Mouse (Mus musculus): ENCODE results near the gene Plac9a. TPM values are rescaled to one million over a fixed set of nuclear protein-coding genes. Genes with fewer than 3 reads are reported as not detected.

The Plac9a gene
- total RNA-seq, 2 experiments from 2014 or later = not detected

DNA sequence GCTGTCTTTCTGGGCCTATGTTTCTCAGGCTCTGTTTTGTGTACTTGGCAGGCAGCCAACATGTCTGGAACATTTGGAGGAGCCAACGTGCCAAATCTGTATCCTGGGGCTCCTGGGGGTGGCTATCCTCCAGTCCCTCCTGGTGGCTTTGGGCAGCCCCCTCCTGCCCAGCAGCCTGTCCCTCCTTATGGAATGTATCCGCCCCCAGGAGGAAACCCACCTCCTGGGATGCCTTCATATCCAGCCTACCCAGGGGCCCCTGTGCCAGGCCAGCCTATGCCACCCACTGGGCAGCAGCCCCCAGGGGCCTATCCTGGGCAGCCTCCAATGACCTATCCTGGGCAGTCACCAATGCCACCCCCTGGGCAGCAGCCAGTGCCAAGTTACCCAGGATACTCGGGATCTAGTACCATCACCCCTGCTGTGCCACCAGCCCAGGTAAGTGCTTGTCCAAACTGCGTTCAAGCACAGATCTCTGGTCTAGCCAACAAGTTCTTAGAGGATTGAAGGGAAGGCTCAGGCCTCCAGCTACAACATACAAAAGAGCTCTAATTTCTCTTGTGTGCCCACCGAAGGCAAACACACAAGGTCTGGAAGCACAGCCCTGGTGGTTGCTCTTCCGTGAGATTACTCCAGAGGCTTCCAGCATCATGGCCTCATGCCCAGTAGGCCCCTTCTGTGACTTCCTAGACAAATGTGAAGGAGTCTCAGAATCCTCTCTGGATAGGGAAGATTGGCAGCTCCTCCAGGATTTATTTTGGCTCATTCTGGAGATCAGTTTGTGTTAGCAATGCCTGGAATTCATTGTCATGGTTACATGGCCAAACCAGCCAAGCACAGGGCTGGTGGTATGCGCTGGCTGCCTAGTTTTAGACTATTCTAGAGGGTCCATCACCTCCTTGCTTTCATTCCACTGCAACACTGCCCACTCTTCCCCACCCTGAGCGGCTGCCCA is 30.2 kb downstream of the Plac9a start:
- peak overlapping the region; percentile 90 for H3K27ac ChIP-seq
- TF ChIP-seq CTCF (conservative IDR thresholded peaks at IDR 0.05) = no peak
- no peak overlapping the region; the same call in 1 of the 2 replicates for H3K4me3 ChIP-seq
- DNase-seq (ENCODE audit: low spot score in 2 of 2) = peak; percentile 50 to 66

DNA sequence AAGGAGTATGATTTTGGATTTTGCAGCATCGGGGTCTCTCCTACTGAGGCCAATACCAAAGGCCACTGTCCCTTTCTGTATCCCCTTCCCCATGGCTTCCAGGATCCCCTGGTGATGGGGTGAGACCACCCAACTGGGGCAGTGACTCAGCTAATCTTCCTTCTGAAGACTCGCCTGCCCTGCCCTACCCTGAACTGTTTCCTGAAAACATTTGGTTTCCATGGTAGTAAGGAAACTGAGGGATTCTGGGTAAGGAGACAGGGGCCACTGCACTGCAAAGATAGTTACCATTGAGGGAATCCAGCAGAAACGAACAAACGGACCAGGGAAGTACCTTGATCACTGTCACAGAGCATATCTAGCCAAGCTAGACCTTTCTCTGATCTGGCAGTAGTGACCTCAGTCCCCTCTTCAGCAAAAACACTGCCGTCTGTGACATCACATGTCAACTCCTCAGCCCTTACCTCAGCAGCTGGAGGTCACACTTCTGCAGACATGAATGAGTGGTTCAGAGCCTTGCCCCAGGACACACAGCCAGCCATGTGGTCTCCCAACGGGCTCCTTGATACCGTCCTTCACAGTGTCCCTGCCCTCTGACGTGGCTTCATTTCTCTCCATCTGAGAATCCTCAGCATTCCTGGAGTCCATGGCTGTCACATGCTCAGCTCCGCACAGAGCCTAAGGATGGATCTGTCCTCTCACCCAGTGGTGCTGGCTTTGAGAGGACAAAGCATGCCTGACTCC is 33.6 kb downstream of the Plac9a start:
- H3K4me3 ChIP-seq = no peak overlapping the region
- H3K27ac ChIP-seq = peak overlapping the region; percentile 69
- DNase-seq (ENCODE audit: low spot score in 2 of 2) = no peak
- no peak for TF ChIP-seq CTCF (conservative IDR thresholded peaks at IDR 0.05)

DNA sequence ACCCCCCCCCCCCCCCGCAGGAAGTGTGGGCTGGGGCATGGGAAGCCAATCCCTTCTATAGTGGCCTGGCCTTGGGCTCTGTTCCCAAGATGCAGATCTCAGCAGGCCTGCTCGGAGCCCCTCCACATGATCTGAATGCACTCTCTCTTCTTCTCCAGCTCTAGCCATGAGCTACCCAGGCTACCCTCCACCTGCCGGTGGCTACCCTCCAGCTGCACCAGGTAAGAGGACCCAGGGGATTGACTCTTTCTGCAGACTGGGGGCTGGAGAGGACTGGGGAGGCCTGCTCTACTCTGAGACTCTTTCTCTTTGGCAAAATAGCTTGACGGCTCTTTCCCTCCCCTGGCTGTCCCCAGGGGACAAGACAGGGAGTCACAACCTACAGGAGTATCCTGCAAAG is 34.2 kb downstream of the Plac9a start:
- no peak for DNase-seq (ENCODE audit: low spot score in 2 of 2)
- no peak for TF ChIP-seq CTCF (conservative IDR thresholded peaks at IDR 0.05)
- Histone ChIP-seq H3K4me3 (no peak overlapping the region), H3K27ac (0 out of 2 replicates have a peak overlapping the region, but pooled peaks have one; percentile 23)

DNA sequence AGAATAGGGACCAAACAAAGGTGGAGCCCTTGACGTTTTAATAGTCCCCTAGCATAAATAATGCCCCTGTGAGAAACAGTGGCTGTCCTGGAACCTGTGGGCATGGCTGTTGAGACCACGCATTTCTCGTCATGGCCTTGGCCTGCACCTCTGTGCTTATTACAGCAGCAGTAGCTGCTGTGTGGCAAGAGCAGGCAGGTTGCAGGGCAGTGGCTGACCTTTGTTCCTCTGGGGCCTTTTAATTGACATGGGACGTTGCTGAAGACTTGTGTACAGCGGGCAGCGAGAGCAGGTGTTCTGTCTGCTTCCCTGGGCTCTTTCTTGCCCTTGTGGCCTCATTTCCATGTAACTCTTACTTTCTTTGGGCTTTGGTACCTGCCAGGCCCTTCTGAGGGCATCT is 35.1 kb downstream of the Plac9a start:
- no peak for DNase-seq (ENCODE audit: low spot score in 2 of 2)
- Histone ChIP-seq H3K27ac (0 out of 2 replicates have a peak overlapping the region, but pooled peaks have one; percentile 36), H3K4me3 (no peak overlapping the region)
- TF ChIP-seq CTCF (conservative IDR thresholded peaks at IDR 0.05) = no peak

DNA sequence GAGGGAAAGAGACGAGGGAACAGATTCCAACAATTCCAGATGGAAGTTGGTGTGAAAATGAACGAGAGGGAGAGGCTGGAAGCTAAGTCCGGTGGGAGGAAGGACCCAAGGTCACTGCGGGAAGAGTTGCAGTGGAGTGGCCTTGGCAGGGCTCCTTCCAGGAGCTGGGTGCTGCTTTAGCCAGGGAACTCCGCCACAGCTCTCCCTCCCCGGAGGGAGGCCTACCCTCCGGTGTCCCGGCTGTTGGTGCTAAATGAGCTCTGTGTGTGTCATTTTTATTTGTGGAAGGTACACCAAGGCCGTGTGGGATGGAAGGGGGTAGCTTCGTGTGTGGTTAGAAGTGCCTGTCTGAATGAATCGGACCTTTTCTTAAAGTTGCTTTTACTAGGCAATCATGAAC is 36.1 kb downstream of the Plac9a start:
- TF ChIP-seq CTCF (conservative IDR thresholded peaks at IDR 0.05) = no peak
- no peak for DNase-seq (ENCODE audit: low spot score in 2 of 2)
- Histone ChIP-seq H3K4me3 (no peak overlapping the region), H3K27ac (peak overlapping the region; percentile 53; the same call in 1 of the 2 replicates)

DNA sequence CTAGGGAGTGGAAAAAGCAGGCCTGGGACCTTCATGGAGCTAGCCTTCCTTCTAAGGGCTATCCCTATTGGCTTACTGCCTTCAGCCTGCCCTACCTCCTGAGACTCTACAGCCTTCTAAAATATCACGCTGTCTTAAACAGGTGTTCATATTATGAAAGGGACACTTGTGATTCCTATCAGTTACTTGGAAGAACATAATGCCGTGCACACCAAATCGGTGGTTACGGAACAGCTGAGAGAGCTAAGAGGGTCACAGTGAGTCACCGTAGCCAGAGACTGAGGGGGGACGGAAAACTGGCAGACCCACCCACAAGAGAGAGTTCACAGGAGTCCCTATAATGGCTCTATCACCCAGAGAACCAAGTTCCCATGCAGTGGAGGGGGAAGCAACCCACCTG is 36.5 kb downstream of the Plac9a start:
- H3K4me3 ChIP-seq = no peak overlapping the region
- H3K27ac ChIP-seq = peak overlapping the region; percentile 53; the same call in 1 of the 2 replicates
- no peak for TF ChIP-seq CTCF (conservative IDR thresholded peaks at IDR 0.05)
- no peak for DNase-seq (ENCODE audit: low spot score in 2 of 2)

DNA sequence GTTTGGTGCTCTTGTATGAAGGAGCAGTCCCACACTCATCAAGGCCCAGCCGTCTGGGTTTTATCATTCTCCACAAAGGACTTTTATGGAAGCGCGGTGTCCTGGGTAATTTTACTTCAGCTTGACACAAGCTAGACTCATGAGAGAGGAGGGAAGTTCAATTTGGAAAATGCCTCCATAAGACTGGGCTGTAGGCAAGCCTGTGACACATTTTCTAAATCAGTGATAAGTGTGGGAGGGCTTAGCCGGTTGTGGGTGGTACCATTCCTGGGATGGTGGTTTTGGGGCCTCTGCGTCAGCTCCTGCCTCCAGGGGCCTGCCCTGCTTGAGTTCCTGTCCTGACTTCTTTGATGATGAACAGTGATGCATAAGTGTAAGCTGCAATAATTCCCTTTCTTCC is 37.6 kb downstream of the Plac9a start:
- TF ChIP-seq CTCF (conservative IDR thresholded peaks at IDR 0.05) = no peak
- H3K4me3 ChIP-seq = no peak overlapping the region
- DNase-seq (ENCODE audit: low spot score in 2 of 2) = no peak
- 0 out of 2 replicates have a peak overlapping the region, but pooled peaks have one; percentile 53 for H3K27ac ChIP-seq

DNA sequence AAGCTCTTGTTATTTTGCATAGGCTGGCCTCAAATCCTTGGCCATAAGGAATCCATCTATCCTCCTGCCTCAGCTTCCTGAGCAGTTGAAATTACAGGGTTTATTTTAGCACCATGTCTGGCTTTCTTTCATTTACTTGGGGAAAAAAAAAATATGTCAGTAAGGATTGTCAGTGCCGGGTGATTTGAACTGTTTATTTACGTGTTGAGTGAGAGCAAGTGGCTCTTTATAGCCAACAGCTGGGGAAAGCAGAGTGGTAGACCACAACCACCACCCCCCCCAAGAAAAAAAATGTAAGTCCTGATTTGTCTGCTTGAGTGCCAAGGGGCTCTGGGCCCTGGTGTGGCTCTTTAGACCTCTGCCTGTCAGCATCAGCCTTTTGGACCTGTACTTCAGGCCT is 39.2 kb downstream of the Plac9a start:
- no peak for DNase-seq (ENCODE audit: low spot score in 2 of 2)
- no peak overlapping the region for H3K27ac ChIP-seq

DNA sequence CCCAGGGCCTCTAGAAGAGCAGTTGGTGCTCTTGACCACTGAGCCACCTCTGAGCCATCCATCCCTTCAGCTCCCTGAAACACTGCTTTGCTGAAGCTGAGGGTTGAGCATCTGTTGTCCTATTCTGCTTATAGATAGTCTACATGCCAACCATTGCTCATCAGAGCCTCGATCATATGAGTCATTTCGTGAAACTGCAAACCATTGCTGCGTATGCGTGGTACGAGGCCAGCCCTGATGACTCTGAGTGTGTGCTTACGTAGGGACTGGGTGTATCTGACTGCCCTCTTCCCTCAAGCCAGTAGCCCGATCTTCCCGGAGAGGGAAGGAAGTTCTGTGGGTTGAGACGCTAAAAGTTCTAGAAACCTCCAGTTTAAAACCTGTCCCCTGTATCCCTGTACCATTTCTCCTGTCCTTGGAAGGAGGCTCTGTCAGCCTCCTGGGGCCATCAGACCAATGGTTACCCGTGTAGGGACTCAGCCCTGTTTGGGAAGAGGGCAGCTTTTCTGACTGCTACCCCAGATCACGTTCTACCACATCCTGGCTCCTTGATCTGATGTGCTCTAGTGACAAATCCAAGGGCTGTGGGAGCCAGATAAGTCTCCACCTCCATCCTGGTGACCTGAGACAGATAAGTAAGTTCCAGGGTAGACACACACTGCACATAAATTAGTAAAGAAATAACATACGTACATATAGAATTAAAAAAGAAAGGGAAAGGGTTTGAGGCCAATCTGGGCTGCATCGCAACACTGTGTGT is 40.9 kb downstream of the Plac9a start:
- no peak for TF ChIP-seq CTCF (conservative IDR thresholded peaks at IDR 0.05)
- DNase-seq (ENCODE audit: low spot score in 2 of 2) = no peak
- peak overlapping the region; percentile 14; the same call in 1 of the 2 replicates for H3K27ac ChIP-seq
- no peak overlapping the region for H3K4me3 ChIP-seq

More for the DNA sequence above, 39.2 kb downstream of the Plac9a start:
- TF ChIP-seq CTCF (conservative IDR thresholded peaks at IDR 0.05) = no peak
- H3K4me3 ChIP-seq = no peak overlapping the region

DNA sequence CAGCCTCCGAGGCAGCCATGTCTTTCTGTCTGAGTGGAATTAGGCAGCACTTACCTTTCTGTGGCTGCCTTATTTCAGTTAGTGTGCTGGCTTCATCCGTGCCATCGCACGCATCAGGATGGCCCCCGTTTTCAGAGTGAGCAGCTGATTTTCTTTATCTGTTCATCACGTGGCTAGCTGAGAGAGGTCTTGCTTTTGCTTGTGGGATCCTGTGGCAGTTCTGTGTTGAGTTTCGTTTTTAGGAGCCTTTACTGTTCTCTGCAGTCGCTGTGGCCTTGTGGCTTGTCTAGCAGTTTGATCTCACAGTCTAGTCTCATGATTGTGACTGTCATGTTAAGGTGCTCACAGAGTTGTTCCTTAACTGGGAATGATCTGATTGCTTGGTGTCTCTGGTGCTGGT is 45.0 kb downstream of the Plac9a start:
- TF ChIP-seq CTCF (conservative IDR thresholded peaks at IDR 0.05) = no peak
- no peak overlapping the region for H3K4me3 ChIP-seq
- DNase-seq (ENCODE audit: low spot score in 2 of 2) = no peak

DNA sequence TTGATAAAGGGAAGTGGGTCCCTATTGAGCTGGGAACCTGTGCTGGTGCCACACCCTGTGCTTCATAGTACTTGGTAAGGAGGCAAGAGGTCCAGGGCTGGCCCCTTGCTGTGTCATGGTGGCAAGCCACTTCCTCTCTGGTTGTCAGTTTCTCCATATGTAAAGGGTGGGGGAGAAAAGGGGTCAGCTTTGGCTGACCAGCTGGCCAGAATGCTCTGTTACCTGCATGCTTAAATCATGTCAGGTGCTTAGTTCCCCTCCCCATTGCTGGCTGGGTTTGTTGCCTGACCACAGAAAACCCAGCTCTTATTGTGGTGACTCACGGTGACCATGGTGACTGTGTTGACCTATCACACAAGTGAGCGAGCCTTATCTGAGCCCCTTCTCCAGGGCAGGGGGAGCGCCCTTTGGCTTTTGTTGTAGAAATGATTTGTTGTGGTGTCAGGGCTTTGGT is 45.7 kb downstream of the Plac9a start:
- no peak for DNase-seq (ENCODE audit: low spot score in 2 of 2)

More for the DNA sequence above, 45.0 kb downstream of the Plac9a start:
- no peak overlapping the region for H3K27ac ChIP-seq

DNA sequence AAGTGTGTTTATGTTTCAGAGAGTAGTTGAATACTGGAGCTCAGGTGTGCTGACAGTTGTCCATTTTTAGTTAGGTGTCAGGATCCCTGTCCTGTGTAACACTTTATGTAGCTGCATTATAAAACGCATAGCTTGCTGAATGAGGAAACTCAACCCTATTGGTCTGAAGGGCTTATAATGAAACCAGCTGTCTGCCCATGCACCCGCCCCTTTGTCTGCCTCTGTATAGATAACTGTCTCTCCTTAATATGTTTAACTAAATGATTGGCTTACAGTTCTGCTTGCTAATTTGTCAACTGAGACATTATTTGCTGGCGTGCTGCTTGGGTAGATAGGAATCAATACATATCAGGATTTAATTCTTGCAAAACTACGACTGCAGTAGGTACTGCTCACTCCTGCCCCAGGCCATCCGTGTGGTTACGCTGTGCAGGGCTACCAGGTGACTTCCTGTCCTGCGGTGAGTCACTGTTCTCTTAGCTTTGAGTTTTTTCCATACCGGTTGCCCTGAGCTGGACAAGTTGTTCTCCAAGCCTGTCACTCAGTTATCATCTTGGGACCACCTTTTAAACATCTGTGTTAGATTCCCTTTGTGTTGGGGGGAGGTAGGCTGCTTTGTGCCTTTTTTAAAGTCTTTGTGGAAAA is 47.5 kb downstream of the Plac9a start:
- DNase-seq (ENCODE audit: low spot score in 2 of 2) = no peak
- no peak for TF ChIP-seq CTCF (conservative IDR thresholded peaks at IDR 0.05)

More for the DNA sequence above, 45.7 kb downstream of the Plac9a start:
- Histone ChIP-seq H3K4me3 (no peak overlapping the region), H3K27ac (no peak overlapping the region)
- no peak for TF ChIP-seq CTCF (conservative IDR thresholded peaks at IDR 0.05)

More for the DNA sequence above, 47.5 kb downstream of the Plac9a start:
- H3K4me3 ChIP-seq = no peak overlapping the region
- H3K27ac ChIP-seq = peak overlapping the region; percentile 3; the same call in 1 of the 2 replicates

Measured in layer of hippocampus, adult 2 months (tissue).